Mouse (Mus musculus): ENCODE data around the gene Mef2d. TPM values are rescaled to one million over a fixed set of nuclear protein-coding genes. Genes with fewer than 3 reads are reported as not detected.
"Not testable (repeated sequence)": the region's sequence is repeated elsewhere in the genome, so short reads cannot be mapped to it uniquely, and the experiment has no call there.

Mef2d gene
- total RNA-seq, 2 experiments from 2014 or later, result 194 to 205 TPM

DNA sequence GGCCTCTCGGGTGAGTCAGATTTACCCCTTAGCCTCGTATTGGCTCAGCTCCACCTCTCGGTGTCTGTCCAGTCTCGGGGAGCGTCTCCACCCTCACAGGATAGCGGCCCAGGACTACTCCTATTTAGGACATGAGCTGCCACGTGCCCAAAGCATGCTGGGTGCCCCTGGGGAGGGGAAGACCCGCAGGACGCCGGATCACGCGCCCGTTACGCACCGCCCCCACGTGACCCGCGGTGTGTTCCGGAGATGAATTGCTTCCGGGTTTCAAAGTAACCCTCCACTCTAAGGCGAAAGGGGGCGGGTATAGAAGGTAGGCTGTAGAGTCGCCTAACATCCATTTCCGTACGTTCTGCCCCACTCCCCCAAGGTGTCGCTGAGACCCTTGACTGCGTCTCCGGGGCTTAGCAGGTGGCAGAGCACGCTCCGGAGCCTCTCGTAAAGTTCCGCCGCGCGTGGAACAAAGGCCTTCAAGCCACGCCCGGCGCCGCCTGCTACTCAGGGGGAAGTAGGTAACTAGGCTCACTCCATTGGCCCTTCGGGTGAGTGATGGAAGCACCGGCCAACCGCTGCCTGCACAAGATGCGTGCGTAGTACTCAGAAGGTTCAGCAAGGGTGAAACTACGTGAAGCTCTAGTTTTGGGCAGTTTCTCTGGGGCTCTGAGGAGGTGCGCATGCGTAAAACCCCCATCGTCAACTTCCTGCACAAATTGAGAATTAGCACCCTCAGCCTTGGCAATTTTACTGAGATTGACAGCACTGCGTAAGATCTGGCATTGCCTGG lies 35.6 kb downstream of the Mef2d start:
- peak; percentile 99 to 100 for DNase-seq (ENCODE audit: low spot score in 2 of 2)

DNA sequence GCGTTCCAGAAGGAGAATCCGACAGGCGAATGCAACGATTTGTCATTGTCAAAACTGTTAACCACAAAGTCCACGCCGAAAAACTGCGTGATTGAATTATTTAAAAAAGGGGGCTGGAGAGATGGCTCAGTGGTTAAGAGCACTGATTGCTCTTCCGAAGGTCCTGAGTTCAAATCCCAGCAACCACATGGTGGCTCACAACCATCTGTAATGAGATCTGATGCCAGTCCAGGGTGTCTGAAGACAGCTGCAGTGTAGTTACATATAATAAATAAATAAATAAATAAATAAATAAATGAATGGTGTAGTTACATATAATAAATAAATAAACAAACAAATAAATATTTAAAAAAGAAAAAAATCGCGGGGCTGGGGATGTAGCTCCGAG lies 36.2 kb downstream of the Mef2d start:
- DNase-seq (ENCODE audit: low spot score in 2 of 2), result not testable (repeated sequence)

DNA sequence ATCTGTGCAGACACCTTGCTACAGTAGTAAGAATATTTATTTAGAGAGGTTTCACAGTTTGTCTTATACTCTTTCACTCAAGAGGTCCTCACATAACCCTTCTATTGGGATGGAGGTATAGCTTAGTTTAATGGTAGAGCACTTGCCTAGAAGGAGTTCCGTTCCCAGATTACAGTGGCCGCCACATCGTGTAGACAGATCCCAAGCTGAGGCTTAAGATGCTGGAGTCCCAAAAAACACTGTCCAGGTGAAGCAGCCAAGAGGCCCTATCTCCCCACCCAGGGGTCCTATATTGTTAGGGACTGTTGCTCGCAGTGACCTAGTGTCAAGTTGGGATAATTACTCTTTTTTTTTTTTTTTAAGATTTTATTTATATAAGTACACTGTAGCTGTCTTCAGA lies 36.8 kb downstream of the Mef2d start:
- no peak for DNase-seq (ENCODE audit: low spot score in 2 of 2)

DNA sequence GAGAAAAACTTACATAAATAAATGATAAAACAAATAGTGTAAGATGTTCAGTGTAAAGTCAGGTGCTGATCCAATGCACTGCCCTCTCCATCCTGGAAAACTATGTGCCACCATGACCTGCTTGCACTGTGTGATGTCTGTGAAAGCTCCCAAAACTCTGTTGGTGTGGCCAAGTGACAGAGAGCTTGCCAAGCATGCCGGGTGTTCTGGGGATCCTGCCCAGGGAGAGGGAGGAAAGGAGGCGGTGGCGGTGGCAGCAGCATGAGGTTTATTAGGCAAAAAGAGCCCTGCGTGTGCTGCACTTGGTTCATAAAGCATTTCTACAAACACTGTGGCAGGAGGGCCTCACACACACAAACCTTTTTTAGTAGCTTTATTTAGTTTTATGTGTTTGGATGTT lies 39.2 kb downstream of the Mef2d start:
- DNase-seq (ENCODE audit: low spot score in 2 of 2), result peak; percentile 86 to 89

DNA sequence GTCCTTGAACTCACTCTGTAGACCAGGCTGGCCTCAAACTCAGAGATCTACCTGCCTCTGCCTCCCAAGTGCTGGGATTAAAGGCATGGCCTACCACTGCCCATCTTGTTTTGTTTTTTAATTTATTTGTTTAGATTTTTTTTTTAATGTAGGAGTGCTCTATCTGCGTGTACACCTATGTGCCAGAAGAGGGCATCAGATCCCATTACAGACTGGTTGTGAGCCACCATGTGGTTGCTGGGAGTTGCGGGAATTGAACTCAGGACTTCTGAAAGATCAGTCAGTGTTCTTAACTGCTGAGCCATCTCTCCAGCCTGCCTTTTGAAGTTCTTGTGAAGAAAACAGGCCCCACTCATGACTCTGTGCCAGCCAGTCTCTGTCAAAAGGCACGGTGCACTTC lies 44.3 kb downstream of the Mef2d start:
- DNase-seq (ENCODE audit: low spot score in 2 of 2), result no peak

DNA sequence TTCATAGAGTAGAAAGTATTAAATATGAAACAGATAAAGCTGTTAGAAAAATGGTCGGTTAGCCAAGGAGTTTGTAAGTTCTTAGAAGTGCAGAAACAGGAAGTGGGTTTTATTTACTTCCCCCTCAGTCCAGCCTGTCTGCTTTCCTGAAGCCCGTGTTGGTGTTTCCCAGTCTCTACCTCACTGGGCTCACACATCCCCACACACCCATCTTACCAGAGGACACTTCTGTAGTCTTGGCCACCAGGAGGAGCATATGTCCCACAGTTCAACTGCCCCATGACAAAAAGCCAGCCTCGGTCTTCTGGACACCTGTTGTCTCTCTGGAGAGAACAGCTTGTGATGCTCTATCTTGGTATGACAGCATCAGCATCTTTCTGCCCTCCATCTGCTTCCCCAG lies 49.0 kb downstream of the Mef2d start:
- no peak for DNase-seq (ENCODE audit: low spot score in 2 of 2)

DNA sequence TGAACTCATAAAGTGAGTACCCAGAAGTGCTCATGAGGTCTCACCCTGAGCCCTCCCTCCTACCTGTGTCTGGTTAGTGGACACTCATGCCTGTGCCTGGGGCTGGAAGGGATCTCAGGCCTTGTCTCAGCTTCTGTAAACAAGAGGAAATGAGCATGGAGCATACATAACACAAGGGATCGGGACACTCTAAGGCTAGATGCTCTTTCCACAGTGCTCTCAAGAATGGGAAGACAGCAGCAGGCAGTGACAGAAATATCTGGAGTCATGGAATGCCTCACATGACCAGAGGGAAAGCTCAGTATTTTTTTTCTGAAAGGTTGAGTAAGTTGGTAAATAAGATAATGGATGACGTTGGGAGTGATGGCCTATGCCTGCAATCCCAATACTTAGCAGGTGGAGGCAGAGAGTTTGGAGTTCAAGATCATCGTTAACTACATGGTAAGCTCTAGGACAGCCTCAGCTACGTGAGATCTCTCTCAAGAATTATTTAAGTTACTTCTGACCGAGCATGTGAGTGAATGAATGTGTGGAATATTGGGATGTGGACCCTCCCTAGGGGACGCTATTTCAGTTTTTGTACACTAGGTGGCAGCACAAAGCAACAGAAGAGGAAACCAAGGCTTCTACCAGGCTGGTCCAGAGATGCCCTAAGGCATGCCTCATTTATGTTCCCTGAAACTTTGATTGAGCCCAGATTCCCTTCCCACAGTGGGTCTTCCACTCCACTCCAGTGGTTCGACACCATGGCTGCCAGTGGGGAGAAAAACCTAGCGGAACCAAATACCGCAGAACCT lies 49.8 kb downstream of the Mef2d start:
- DNase-seq (ENCODE audit: low spot score in 2 of 2), result peak in 1 of 2 experiments; percentile 83

DNA sequence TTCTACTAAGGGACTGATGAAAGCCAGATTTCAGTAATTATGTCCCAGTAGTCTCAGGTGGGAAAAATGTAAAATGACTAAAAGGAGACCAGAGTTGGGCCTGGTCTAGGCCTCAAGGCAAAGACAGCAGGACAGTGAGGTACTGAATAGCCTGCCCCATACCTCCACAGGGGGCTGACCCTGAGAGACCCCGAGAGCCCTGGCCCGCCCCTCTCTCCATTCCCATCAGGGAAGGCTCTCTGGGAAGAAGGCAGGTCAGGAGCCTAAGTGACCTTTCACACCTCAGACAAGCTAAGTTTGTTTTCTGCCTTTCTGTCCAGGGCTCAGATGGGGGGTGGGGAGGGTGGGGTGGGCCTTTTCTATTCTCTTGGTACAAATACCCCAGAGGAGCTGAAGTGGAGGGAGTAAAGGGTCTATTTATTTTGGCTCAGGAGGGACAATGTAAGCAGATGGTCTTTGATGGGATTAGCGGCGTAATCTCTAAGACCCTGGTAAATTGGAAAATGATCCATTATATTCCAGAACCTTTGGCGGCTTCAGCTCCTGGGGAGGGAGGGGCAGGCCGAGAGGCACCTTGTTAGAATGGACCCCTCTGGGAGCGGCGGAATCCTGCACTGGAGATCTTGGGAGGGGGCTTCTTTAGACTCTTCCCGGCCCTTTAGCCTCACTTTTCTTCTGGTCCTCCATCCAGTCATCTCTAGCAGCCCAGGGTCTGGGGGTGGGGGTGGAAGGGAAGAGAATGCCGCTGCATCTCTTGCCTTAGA lies 55.8 kb downstream of the Mef2d start:
- no peak for DNase-seq (ENCODE audit: low spot score in 2 of 2)

DNA sequence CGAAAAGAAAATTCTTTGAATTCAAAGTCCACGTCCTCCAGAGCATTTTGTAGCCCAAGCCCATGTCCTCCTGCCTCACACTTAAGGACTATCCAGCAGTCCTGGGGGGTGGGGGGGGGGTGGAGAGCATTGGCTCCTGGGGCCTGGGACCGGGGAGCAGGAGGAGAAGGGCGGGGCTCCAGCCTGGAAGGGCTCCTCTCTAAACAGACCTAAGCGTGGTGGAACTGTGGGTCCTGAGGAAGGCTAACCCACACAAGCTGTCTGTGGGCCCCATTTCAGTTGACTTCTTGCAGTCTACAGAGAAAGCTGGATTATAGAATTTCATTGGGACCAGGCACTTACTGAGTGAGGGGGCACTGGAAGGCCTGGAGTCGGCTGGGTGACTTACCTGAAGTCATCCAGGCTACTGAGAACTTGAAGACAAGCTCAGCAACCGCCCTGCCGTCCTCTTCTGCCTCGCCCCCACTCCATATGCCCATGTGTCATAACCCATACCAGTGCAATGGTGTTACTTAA lies 56.4 kb downstream of the Mef2d start:
- DNase-seq (ENCODE audit: low spot score in 2 of 2), result no peak

DNA sequence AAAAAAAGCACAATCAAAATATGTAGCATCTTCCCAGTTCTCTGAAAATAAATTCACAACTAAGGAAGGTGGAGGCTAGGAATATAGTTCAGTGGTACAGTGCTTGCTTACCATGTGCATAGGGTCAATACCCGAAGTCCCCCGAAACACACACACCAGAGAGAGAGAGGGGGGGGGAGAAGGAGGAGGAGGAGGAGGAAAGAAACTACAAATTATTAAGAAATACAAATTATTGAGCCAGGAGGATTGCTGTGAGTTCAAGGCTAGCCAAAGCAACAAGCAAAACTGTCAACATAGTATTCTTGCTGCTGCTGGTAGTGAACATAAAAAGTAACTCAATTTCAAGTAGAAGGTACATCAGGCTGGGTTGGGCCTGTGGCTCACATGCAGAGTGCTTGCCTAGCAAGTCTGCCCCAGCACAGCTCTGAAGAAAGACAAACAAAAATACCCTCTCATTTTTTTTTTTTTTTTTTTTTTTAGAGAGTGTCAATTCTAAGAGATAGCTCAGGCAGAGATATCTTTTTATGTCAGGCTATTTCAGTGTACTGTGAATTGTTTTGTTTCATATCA lies 57.5 kb downstream of the Mef2d start:
- DNase-seq (ENCODE audit: low spot score in 2 of 2), result no peak

DNA sequence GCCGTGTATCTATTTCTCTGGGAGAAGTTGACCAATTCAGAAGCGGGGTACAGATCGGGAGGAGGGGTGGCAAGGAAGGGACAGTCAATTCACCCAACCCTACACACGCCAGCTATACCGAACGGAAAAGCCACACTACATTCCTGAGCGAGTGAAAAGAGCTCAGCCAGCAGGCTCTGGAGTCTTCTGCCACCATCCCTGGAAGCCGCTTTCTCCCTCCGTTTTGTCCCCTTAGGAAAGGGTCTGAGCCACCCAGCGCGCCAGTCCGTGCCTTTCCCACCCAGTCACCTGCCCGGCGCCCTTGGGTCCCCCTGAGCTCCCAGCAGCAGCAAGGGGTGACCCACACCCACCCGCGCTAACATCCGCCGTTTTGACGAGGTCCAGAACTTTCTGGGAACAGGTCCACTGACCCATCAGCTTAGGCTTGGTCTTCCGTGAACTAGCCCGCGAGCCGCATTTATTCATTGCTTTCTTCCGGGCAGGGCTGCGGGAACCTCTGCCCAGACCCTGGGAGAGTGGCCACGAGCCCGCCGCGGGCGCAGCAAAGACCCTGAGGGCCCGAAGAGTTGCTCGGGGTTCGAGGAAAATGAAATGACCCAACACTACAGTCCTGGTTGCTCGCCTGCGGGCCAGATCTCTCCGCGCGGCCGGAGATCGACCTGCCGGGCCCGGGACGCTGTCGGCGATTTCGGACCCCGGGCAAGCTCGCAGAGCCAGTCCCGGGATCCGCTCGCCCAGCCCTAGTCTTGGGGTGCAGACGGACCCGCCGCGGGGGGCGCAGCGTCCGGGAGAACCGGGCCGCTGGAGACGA lies 58.2 kb downstream of the Mef2d start:
- no peak for DNase-seq (ENCODE audit: low spot score in 2 of 2)

DNA sequence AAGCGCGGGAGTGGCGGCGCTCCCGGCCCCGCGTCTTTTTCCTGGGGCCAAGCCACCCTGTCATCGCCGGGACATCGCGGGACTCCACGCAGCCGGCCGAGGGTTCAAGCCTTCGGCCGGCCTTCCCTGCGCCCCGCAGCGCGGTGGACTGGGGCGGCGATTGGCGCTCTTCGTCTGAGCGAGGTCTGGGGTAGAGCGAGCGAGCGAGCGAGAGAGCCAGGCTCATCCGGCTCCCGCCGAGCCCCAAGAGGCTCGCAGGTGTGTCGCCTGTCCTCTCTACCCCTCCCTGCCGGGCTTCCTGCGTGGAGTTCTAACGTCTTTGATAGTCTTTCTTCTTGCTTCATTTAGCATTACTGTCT lies 58.8 kb downstream of the Mef2d start:
- DNase-seq (ENCODE audit: low spot score in 2 of 2), result no peak

DNA sequence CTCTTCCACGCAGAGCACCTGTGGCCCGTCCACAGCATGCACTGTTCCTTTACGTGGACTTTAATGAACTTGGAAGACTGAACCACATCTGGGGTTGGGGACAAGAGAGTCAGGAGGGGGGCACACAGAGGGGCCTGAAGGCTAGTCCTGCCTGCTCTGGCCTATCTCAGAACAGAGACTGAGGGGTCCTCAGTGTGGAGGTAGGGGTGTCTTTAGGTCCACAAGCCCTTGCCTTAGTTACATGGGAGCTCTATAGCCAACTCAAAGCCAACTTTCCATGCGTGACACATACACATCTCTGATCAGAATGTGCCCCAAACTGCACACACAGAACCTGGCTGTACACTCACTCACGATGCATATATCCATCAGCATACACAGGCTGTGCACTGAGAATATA lies 59.5 kb downstream of the Mef2d start:
- no peak for DNase-seq (ENCODE audit: low spot score in 2 of 2)

DNA sequence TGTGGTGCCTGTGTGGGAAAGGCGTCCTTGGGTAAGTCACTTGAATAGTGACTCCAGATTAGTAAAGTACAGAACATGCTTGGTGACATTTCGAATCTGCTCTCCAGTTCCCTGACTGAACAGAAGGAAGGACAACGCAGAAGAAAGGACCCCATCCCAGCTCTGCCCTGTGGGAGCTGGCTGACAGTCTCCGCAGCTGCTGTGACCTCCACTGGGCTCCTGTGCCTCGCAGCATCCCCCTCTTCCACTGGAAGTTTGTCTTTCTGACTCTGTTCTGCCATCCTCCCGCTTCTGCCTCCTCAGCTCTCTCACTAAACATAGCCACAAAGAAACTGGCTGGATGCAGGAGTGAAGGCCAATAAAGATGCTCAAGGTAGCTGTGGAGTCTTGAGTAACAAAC lies 60.8 kb downstream of the Mef2d start:
- DNase-seq (ENCODE audit: low spot score in 2 of 2), result no peak

DNA sequence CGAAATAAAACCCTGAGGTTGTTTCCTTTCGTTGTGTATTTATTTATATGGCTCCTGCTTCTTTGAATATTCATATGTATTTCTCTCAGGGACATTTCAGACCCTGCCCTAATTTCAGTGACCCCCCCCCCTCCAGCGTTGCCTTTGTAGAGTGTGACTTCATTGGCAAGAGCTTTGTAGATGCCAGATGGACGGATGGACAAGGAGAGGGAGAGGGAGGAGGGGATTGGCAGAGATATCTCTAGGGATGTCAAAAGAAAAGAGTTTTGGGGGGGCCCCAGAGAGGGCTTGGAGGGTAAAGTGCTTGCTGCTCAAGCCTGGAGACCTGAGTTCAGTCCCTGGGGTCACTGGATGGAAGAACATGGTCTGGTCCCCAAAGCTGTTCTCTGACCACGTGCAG lies 61.3 kb downstream of the Mef2d start:
- no peak for DNase-seq (ENCODE audit: low spot score in 2 of 2)

DNA sequence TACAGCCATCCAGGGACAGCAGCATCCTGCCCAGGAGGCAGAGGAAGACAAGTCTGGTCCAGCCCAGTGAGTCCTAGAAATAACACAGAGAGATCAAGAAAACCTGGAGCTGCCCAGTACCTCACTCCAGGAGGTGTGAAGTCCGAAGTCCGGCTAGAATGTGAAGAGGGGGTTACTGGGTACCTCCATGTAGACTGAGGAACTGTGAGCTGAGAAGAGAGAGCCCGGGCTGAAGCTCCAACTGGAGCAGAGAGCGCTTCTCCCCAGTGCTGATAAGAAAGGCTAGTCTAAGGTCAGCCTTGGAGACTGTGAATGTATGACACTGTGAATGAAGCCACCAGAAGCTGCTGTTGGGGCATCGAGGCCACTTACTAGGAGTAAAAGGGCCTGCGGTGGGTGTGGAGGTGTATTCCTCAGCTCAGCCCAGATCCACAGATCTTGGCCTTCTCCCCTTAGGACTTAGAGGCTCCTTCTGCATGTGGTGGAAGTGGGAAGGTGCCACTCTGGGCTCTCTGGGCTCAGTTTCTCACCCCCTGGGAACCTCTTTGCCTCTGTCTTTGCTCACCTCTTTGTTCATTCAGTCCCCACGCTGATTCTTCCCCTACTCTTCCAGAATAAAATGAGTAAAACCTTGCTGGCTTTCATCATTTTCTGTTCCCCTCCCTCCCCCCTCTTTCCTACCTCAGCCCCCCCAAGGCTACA lies 62.0 kb downstream of the Mef2d start:
- peak in 1 of 2 experiments; percentile 11 for DNase-seq (ENCODE audit: low spot score in 2 of 2)

DNA sequence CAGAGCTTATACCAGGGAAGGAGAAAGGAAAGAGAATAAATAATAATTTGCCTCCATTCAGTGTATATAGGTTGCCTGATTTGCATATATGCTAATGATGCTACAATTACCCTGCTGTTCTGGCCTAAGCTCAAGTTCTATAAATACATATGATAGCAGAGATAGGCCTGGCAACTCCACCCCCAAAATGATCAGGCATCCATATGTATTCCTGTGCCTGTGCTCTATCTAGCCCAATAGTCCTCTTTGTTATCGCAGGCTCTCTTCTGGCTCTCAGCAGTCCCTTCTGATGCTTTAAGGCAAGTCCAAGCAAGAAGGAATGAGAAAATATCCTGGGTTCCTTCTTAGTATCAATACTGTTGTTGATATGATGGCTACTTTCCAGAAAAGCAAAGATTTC lies 62.6 kb downstream of the Mef2d start:
- DNase-seq (ENCODE audit: low spot score in 2 of 2), result peak in 1 of 2 experiments; percentile 32

DNA sequence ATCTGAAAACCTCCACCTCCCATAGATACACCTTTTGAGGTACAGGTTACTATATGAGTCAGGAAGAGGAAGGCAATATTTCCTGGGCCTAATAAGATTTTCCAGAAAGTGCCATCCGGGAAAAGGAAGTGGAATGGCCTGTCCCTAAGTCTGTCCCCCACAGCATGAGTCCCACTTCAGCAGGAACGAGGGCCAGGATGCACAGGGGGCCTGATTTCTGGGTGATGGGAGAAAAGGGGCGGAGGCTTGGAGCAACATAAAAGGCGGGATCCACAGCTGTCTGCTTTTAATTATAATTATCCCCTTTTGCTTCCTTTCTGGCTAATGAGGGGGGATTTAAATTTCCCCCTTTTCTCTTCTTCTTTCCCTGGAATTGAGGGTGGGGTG lies 63.0 kb downstream of the Mef2d start:
- no peak for DNase-seq (ENCODE audit: low spot score in 2 of 2)

DNA sequence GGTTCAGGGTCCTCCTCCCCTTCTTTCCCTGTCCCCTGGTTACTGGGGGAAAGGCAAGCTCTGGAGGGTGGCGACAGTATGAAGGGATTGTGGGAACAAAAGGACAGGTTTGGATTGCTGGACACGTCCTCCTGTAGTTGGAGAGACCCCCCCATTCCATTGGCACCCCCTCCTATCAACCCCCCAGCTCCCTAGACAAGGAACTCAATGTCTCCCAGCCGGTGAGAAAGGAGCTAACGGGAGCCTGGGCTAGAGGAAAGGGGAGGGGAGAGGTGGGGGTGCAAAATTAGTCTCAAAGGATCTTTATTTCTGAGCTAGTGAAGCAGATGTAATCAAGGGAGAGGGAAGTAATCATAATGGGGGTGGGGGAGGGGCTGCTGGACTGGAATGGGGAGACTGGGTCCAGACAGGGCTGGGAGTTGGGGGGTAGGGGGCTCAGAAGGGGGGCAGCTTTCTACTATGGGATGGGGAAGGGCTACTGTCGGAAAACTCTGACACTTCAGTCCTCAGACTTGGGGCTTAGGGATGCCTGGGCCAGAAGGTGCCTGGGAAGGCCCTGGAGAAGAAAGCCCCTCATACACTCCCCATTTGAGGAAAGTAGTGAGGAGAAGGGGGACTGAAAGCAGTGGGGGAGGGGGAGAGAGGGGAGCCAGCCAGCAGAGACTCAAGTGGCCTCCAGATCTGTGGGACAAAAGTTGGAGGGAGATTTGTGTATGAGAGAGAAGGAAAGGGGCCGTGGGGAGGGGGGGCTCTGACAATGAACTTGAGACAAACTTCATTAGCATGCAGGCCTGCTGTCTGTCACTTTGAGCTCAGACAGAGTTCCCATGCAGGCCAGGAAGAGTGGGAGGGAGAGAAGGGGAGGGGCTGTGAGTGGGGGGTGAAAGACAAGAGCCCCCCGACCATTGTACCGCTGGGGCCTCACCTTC lies 63.7 kb downstream of the Mef2d start:
- peak in 1 of 2 experiments; percentile 42 for DNase-seq (ENCODE audit: low spot score in 2 of 2)

All from layer of hippocampus, adult 18-20 months (tissue).